Mouse (Mus musculus): ENCODE results near the gene Vmn2r48. TPM values are rescaled to one million over a fixed set of nuclear protein-coding genes. Genes with fewer than 3 reads are reported as not detected.
"Not testable (repeated sequence)": the region's sequence is repeated elsewhere in the genome, so short reads cannot be mapped to it uniquely, and the experiment has no call there.

Vmn2r48 gene
- polyA plus RNA-seq (2012; rRNA removed): not detected in 2 replicates

GRCm38 (mm10) chr7:9953485-9953884 lies at the start of gene Vmn2r48:
TSS of gene Vmn2r48 (minus strand) at chr7:9953585.
- H3K36me3 ChIP-seq (ENCODE audit: control insufficient read depth, insufficient read depth, low read length); H3K27me3 ChIP-seq (replicated peaks; ENCODE audit: control insufficient read depth, insufficient read depth, low read length); DNase-seq; H3K27ac ChIP-seq (ENCODE audit: insufficient read depth, low read depth, low read length); H3K4me3 ChIP-seq (ENCODE audit: insufficient read depth, low read depth, low read length); H3K4me1 ChIP-seq (ENCODE audit: control insufficient read depth, insufficient read depth, low read length): not testable (repeated sequence)
- 67% methylated on average over 2 of the region's 2 CpGs for WGBS

- DNase-seq; H3K27ac ChIP-seq (ENCODE audit: insufficient read depth, low read depth, low read length): not testable (repeated sequence)
- 50% methylated on average over 2 of the region's 2 CpGs for WGBS
Measured at GRCm38 (mm10) chr7:9992157-9992556, 38.8 kb upstream of the Vmn2r48 start, which contains the start of gene Vmn2r49. TSS of gene Vmn2r49 (minus strand) at chr7:9992257.

More at GRCm38 (mm10) chr7:9992157-9992556, 38.8 kb upstream of the Vmn2r48 start, which contains the start of gene Vmn2r49:
- not testable (repeated sequence) for H3K4me3 ChIP-seq (ENCODE audit: insufficient read depth, low read depth, low read length); H3K27me3 ChIP-seq (replicated peaks; ENCODE audit: control insufficient read depth, insufficient read depth, low read length); H3K4me1 ChIP-seq (ENCODE audit: control insufficient read depth, insufficient read depth, low read length); H3K36me3 ChIP-seq (ENCODE audit: control insufficient read depth, insufficient read depth, low read length)

Other genes with a start within 250 kb of the Vmn2r48 start
- gene Vmn2r46, start 183.0 kb downstream of the Vmn2r48 start, polyA plus RNA-seq (2012; rRNA removed): not detected in 2 replicates
- not detected in 2 replicates for gene Vmn2r47, start 112.3 kb downstream of the Vmn2r48 start, polyA plus RNA-seq (2012; rRNA removed)
- gene Vmn2r49, start 38.7 kb upstream of the Vmn2r48 start, polyA plus RNA-seq (2012; rRNA removed): not detected in 2 replicates
- not detected in 2 replicates for gene Vmn2r50, start 99.7 kb upstream of the Vmn2r48 start, polyA plus RNA-seq (2012; rRNA removed)
- gene Vmn2r51, start 152.2 kb upstream of the Vmn2r48 start, polyA plus RNA-seq (2012; rRNA removed): not detected in 2 replicates
- gene Vmn2r52, start 223.0 kb upstream of the Vmn2r48 start, polyA plus RNA-seq (2012; rRNA removed): not detected in 2 replicates

Data from kidney, adult 2 months (tissue).